Mouse (Mus musculus) MEL (cell line): ENCODE results near the gene Dmac2.

Source experiments
- CTCF ChIP-seq, 3 experiments: IDR thresholded peaks in 2 of 3; conservative IDR thresholded peaks in 1 of 3; 2 replicates each; pipeline ENCODE4 v1.5.1; 2011 to 2012; ENCODE audit warnings: low read length in 3 of 3, low read depth in 2 of 3, mild to moderate bottlenecking in 2 of 3, improper control_type of control experiment in 1 of 3, inconsistent platforms in 1 of 3, mixed read lengths in 1 of 3, moderate library complexity in 1 of 3; ENCODE audit not compliant: control insufficient read depth in 1 of 3, insufficient read depth in 1 of 3, poor library complexity in 1 of 3, severe bottlenecking in 1 of 3
- HCFC1 ChIP-seq: IDR thresholded peaks from 2 replicates; pipeline ENCODE4 v1.6.1; 2012; ENCODE audit warnings: low read depth, mild to moderate bottlenecking, inconsistent platforms, low read length, improper control_type of control experiment, moderate library complexity
- JUND ChIP-seq: IDR thresholded peaks from 2 replicates; pipeline ENCODE4 v1.6.1; 2011; ENCODE audit warnings: low read depth, mild to moderate bottlenecking, improper control_type of control experiment, low read length
- MAFK ChIP-seq: IDR thresholded peaks from 2 replicates; pipeline ENCODE4 v1.6.1; 2011; ENCODE audit warnings: low read depth, mild to moderate bottlenecking, low read length, improper control_type of control experiment, borderline replicate concordance
- POLR2A ChIP-seq, 2 experiments: IDR thresholded peaks; 2 replicates each; pipeline ENCODE4 v1.6.1; 2011 to 2012; ENCODE audit warnings: low read length in 2 of 2, mild to moderate bottlenecking in 2 of 2, control low read depth in 1 of 2, improper control_type of control experiment in 1 of 2, low read depth in 1 of 2, moderate library complexity in 1 of 2; ENCODE audit not compliant: control insufficient read depth in 1 of 2, insufficient read depth in 1 of 2, poor library complexity in 1 of 2

DNA sequence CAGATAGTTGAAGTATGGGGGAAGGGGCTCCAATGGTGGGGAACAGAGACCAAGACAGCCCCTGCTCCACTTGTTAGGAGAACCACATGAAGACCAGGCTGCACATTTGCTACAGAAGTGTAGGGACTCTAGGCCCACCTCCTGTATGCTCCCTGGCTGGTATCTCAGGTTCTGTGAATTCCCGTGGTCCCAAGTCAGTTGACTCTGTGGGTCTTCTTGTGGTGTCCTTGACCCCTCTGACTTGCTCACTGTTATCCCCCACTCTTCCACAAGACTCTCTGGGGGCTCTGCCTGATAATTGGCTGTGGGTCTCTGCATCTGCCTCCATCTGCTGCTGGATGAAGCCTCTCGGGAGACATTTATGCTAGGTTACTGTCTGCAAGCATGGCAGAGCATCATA is 28.0 kb upstream of the Dmac2 start:
- TF ChIP-seq CTCF (IDR thresholded peaks at IDR 0.05 in 2 of 3, conservative IDR thresholded peaks at IDR 0.05 in 1 of 3; ENCODE audit: control insufficient read depth in 1 of 3, insufficient read depth in 1 of 3, low read depth in 2 of 3, low read length in 3 of 3, poor library complexity in 1 of 3, severe bottlenecking in 1 of 3), result no peak
- TF ChIP-seq HCFC1, result no peak
- no peak for TF ChIP-seq JUND
- no peak for TF ChIP-seq POLR2A (IDR thresholded peaks at IDR 0.05; ENCODE audit: control insufficient read depth in 1 of 2, insufficient read depth in 1 of 2, low read depth in 1 of 2, low read length in 2 of 2, poor library complexity in 1 of 2)
- TF ChIP-seq MAFK, result no peak
